Mouse (Mus musculus) CD4-positive helper T cell, adult 2 months (primary cell): ENCODE data around the gene Mxi1.

Source experiments
- DNase-seq: peaks from one replicate; pipeline ENCODE4 v3.0.0-alpha.2; 2012; ENCODE audit warnings: low read depth, missing footprints, low spot score

The Mxi1 gene

DNA sequence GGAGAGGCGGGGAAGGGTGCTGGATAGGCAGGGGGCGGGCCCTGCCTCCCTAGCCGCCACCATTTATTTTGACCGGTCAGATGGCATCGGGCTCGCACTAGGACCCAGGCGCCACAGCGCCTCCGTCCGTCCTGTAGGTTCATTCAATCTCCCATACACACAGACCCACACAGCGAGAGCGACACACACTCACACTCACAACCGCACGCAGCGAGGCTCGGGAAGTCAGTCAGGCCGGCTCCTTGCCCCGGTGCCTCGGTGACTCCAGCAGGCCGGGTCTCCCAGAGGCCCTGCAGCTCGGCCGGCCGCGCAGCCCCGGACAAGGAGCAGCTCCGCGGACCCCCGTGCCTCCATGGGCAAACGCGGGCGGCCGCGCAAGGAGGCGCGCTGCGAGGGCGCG is at the start of gene Mxi1:
Gene Mxi1, plus strand, starts transcription at position 171 of the 400 bp plus-strand sequence.
- DNase-seq: peak; percentile 61

DNA sequence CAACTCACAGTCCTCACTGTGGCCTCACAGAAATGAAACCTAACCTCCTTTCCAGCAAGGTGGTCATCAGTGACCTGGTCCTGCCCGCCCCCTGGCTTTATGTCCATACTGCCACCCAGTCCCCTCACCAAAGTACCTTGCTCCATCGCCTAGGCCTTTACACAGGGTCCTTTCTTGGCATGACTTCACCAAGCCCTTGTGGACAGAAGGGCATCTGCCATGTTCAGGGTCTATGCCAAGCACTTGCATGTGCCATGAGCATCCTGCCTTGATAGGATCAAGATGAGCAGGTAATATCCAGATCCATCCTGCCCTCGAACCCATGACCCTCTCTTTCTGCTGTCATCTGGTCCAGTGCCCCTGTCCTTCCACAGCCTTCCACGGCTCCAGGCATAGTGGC is 49.5 kb upstream of the Mxi1 start:
- no peak for DNase-seq

DNA sequence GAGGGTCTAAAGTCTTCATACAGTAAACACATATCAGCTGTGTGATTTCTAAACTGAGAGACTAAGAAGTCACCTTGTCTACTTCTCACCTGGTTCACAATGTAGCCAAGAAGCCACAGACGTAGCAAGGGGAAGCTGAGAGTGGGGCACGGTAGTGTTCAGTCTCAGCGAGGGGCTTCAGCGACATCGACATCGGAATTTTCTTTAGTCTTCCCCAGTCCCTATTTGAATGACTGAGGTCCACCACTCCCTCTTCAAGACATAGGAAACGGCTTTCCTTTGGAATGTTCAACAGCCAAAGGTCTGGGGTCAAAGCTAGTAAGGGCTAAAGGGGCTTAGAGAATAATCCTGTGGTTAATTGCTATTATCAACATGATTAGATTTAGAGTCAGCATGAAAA is 48.3 kb upstream of the Mxi1 start:
- no peak for DNase-seq

DNA sequence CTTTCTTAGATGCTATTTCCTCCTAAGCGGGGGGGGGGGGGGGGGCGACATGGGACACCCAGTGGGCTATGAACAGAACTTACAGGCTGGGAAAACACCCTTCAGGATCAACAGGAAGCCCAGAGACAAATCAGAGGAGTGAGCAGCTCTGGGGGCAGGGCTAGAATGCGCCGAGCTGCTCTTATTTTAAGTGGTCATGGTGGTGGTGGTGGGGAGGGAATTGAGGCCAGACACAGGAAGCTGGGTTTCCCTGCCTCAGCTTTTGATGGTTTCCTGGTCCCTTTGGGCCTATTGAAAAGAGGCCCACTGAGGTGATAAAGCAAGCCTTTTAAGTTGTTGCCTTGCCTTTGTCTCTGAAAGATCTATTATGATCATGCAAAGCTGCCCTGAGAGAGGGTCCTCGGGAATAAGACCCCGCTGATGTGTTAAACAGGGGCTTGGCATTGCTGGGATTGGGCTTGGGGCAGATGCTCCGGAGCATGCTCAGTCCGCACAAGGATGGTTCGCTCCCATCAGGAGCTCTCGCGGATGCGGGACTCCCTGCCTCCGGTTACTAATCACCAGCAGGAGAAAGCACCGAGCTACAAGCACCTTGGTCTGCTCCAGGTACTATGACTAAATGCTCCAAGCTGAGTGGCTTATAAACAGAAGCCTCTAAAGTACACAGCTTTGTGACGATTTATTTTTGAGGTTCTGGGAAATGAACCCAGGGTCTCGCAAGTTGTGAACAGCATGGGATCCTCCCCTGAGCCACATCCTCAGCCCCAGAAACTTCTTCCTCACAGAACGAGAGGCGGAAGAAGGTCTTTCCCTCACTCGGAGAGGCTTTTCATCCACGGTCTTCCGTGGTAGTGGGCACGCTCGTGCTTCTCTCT is 46.2 kb upstream of the Mxi1 start:
- peak; percentile 79 for DNase-seq

DNA sequence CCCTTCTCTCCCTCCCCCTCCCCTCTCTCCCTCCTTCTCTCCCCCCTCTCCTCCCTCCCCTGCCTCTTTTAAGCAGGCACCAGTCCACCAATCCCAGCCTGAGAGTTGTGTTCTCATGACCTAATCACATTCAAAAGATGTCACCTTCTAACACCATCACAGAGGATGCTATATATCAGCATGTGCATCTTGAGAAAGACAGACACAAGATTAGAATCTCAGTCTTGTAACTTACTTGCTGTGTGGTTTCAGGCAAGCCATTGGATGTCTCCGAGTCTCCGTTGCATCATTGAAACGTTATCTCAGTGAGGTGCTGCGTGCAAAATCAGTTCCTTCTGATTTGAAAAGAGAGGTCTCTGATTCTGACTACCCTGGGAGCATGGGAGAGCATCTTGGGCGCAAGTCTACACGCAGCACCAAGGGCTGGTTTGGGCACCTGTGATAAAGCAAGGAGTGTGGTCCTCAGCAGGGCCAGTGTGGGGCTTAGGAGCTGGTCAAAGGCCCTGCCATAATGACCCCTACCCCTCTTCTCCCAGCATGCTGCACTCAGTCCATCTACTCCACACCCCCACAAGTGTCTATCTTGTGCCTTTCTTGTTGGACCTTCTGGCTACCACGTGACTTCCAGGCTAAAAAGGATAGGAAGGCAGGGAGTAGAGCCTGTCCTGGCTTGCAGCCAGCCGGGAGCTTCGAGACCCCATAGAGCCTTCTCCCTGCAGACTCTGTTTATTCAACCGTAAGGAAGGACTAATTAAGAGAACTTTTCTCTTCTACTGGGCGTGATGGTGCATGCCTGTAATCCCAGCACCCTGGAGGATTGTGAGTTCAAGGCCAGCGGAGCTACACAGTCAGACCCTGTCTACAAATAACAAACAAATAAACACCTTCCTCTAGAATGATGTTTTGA is 45.2 kb upstream of the Mxi1 start:
- peak; percentile 69 for DNase-seq

DNA sequence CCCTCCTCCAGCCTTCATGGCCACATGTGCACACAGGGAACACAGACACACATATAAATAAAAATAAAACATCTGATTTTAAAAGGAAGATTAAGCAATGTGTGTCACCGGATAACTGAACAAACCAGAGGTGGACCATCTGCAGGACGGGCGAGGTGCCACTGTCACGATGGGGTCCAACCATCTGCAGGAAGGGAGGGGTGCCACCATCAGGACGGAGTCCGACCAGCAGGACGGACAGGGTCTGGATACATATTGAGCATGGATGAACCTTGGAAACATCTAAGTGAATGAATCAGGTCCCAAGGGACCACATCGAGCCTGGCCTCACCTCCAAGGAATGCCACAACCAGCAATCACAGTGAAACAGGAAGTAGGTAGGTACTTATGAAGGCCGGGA is 43.0 kb upstream of the Mxi1 start:
- DNase-seq: no peak

DNA sequence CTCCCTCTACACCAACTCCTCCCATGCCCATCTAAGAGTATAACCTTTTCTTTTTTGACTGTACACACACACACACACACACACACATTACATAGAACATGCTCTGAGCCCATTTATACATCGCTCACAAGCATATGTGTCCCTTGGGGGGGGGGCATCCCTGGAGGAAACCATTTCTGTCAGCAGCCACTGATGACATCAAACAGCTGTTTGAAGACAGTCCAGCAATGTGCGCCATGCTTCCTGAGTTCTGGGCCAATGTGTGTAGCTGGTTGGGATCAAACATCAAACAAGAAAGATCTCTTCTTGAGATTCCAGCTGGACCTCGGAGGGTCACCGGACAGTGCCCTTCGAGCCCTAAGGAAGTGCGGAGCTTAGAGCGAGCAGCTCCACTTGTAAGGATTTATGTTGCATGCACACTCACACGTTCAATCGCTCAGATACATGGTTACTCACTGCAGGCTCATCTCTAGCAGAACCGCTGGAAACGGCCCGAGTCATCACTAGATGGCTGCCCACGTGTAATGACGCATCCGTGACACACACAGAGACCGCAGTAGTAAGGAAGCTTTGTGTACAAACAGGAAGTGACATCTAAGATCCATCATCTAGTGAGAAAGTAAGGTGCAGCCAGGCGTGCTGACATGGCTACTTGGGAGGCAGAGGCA is 37.1 kb upstream of the Mxi1 start:
- peak; percentile 82 for DNase-seq

DNA sequence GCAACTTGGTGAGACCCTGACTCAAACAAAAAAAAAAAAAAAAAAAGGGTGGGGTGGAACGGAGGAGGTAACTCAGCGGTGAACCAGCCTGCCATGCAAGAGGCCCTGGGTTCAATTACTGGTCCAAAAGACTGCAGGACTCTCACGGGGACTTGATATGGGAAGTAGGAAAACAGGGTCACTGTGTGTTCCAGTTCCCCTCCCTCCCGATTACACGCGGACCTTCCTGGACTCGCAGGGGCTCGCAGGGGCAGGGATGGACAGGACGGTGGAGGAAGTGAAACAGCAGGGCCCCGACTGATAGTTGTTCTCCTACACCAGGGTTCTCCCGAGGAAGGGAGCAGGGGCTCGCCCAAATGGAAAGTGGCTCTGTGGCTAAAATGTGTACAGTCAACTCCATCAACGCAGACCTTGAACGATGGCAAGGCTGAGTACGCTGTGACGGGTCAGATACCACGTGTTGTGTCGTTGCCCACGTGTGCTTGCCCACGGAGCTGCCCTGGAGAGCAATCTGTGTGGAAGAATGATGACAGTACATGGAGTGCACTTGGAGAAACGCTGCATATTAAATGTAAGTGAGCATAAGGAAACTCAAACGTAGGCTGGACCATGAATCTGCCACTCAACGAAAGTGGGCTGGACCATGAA is 36.4 kb upstream of the Mxi1 start:
- DNase-seq: no peak

DNA sequence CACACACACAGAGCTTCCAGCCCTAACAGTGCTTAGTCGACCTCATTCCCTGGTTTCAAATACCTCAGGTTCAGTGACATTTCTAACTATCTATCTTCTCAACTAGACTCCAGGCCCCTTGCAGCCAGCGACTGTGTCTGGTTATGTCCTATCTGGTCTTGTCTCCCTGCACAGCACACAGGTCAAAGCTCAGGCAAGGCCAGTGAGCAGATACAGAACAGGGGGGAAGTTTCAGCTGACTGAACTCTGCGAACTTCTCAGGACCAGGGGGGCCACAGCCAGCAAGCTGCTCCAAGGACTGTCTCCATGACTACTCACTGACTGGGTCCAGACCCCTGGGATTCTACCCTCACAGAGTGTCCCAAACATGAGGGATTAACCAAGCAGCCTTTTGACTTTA is 35.1 kb upstream of the Mxi1 start:
- no peak for DNase-seq

DNA sequence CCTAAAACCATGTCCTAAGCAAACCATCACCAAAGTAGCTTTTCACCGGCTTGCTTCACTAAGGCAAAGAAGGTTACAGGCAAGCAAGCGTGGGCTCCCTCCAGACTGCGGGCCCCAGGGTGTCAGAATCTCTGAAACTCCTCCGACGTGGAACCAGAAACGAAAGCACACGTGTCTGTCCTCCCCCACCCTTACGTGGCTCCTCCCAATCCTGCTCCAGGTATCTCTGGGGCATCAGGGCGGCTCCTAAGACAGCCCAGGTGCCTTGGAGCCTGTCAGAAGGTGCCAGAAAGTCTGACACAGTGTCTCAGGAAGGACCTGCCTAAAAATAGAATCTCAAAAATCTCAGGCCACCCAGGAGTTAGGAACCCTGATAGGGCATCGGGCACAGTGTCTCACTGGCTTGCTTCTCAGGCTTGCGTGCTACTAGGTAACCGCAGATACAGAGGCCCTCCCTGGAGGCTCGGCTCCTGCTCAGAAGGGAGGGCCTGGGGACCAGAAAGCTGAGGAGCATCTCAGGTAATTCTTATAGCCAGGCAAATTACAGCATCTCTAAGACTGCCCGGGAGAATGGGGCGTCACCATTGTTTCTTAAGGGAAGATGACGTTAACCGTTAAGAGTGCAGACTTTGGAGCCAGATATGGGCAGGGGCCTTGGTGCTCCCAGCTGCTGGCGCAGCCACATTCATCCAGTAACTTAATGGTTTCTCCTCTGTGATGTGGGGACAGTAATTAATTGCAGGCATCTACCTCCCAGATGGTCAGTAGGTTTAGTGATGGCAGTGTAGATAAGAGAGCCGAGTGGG is 33.2 kb upstream of the Mxi1 start:
- no peak for DNase-seq

DNA sequence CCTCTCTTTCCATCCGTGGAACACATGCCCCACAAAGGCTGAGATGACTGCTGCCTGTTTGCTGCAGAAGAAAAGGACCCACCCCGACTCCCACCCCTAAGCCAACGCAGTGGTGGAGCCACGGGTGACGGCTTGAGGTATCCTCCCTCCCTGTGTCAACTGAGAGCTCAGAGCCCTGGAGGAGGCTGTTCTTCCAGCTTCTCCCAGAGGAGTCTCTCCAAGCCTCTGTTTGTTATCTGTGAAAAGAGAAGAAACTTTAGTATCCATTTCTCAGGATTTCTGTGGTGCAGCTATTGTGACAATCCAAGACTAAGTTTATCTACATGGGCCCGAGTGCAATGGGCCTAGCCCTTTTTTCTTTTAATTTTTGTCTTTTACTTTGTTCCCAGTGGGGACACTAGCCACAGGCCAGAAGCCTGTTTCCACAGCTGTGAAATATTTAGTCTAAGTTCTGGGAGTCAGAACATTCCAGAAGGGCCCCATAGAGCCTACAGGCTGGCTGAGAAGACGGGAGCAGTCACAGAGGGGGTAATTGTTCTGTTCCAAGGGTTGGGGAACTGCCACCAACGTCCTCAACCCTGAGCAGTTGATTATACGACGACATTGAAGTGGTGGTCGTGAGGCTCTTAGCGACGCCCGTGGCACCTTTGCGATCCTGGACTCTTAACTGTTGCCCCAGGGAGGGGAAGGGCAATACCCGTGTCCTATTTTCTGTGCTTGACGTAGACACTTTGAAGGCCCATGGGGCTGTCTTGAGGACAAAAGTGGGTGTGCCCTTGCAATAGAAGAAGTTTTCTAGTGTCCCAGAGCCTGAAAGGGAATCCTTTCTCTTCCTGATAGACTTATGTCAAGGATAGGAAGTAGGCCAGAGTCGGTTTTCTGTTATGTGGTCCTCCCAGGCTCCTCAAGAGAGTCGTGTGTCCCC is 31.6 kb upstream of the Mxi1 start:
- DNase-seq: no peak

DNA sequence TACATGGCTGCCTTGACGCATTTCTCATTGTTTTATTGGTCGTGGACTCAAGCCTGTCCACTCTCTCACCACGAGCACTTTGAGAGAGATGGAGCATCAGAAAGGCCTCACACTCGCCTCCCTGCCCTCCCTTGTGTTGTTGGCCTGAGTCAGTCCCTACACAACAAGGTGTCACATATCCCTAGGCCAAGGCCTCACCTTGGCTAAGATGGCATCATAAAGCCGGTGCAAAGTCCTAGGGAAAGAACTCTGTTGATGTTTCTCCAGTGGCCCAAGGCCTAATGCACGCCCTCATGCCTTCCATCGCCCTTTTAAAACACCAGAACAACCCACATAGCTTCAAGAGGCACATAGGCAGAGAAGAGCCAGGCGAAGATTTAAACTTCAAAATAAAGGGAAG is 30.1 kb upstream of the Mxi1 start:
- DNase-seq: no peak

DNA sequence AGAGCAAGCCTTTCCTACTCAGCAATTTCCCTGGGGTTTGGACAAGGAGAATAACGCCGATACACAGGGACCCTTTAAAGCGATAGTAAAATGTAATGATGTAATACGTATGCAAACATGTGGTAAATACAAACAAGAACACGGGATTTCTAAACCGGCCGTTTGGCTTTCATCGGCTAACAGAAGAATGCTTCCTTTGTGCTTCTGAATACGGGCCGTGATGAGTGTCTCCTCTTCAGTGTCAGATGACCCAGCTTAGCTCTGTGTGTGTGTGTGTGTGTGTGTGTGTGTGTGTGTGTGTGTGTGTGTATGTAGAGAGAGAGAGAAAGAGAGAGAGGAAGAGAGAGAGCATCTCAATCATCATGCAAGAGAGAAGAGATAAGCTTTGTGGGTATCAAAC is 27.7 kb upstream of the Mxi1 start:
- DNase-seq: no peak

DNA sequence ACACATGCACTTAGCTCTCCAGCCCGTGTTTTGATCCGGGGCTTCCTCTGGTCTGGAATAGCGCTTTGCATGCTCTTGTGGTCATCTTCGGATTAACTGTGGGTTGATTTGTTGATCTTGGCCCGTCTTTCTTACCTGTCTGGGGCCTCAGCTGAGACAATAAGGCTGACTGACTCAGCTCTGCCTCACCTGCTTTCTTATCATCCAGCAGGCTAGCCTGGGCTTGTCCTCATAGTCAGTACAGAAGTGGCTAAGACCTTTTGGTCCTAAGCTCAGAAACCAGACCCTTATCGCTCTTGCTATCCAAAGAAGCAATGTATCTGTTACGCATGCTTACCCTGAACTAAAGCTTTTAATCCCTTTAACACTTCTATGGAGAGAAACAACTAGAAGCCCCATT is 26.6 kb upstream of the Mxi1 start:
- no peak for DNase-seq

DNA sequence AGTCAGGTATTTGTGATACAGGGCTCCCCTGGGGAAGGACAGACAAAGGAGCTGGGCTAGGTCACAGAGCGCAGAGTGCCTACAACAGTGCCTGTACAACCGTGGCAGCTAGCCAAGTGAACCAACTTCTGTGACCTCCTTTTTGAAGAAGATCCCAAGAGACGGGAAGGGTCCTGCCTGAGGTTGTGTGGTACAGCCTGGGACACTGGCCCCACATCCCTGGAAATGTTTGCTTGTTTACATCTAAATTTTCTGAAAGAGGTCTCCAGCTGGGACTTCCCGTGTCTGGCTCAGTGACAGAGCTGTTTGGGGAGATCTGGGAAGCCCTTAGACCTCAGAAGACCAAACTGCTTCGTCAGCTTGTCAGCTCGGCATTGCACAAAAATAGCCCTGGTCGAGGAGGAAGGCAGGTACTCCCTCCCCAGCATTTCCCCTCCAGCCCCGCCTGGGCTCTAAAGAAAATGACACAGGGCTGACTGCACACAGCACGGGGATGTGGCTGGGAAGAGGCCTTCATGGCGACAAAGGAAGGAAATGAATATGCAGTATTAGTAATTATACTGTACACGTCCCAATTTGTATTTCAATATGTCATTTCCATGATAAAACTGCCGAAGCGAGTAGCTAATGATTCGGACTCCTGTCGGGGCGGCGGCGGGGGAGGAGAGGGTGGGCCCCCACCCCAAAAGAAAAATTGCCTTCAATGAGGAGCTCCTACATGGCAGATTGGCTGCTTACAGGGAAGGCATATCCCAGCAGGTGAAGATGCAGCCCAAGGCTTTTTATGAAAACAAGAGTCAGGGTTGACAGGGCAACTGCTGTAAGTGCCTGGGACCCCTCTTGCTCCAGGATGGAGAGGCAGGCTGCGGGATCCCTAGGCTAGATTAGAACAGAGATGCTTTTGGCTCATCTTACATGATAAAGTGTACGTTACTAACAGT is 25.8 kb upstream of the Mxi1 start:
- DNase-seq: no peak

DNA sequence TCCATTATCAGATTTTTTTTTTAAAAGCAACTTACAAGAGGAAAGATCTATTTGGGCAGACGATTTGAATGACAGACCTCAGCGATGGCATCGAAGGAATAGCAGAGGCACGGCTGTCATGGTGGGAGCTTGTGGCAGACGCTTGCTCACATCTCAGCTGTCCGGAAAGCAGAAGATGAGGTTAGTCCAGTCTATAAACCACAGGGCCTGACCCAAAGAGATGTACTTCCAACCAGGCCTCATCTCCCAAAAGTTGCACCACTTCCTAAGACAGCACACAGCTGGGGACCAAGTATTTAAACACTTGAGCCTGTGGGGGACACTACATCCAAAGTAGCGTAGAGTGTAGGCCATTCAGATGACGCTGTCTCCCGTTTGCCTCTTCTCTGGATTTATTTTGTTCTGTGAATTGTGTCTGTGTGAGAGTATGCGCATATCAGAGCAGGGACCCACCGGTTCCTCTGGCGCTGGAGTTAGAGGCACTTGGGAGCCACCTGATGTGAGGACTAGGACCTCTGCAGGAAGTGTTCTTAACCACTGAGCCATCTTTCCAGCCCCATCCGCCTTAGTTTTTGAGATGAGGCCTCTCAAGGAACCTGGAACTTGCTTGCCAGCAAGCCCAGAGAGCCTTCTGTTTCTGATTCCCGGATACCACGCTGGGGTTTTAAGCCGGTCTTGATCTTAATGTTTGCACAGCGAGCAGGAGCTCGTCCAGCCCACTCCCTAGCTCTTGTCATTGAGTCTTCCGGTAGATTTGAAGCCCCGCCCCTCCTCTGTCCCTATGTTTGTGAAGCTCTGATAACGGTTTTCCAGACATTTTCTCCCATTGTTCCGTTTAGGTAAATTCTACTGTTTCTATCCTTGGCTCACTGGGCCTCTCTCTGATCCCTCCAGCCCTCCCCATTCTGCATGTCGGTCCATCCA is 13.7 kb upstream of the Mxi1 start:
- no peak for DNase-seq

DNA sequence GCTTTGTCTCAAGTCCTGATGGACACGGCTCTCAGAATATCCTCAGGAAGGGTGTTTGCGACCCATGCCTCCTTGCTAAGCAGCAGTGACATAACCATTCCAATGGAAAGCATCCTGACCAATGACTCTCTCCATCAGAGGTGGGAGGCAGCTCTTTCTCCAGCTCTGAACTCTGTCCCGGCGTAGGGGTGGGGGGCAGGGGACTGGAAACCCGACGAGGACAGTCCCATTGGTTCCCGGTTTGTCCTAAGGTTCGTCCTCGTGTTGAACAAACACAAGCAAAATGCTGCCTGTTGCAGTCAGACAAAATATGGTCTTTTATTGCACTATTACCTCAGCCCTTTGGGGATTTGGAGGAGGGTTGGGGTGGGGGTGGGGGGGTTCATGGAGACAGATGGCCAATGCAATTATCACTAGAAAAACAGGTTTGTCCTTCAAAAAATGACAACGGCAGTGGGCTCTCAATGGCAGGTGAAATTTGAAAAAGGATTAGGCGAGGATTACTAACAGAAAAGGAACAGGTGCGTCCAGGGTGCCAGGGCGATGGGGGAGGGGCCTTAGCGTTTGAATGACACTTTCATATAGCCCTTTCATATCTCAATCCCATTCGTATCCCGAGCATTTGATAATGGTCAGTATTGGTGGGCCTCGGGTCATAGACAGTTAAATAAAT is 11.0 kb upstream of the Mxi1 start:
- no peak for DNase-seq
